ENCODE assay signal across 29 mouse cellular contexts in the genomic region with DNA sequence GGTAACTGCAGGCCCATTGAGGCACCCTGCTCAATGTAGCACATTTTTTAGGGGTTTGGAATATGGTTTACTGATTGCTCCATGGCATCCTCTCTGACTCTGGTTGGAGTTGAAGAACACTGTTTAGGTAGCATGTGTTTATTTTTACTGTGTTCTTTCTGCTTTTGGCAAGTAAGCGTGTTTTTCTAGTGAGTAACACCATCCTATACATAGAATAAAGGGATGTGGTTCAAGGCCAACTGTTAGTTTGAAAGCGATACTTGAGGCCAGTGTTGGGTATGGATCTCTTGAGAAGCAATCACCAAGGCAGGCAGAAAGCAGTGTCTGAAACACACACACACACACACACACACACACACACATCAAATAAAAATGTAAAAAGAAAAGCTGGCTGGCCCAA. TPM values are rescaled to one million over a fixed set of nuclear protein-coding genes. Genes with fewer than 3 reads are reported as not detected.
DNase-seq lines count a peak whose midpoint lies in the region; ATAC-seq lines count a peak whose summit lies in the region.
"Had no signal": no experiment of that assay in that cellular context is flagged by ENCODE, and none has a peak within 500 bp of the region (broad histone marks: within the 10 kb centered on the region; RNA-seq: fewer than 3 reads in every experiment).

No protein-coding gene starts in this region.

- H3K4me1 ChIP-seq in embryonic facial prominence, embryonic 14.5 days (ENCODE audit: control insufficient read depth, insufficient read depth, low read length) = peaks cover 21% of the 10 kb centered on the region
- peaks cover 53% of the 10 kb centered on the region for H3K4me1 ChIP-seq in limb, embryonic 10.5 days
- H3K4me1 ChIP-seq: forebrain, embryonic 15.5 days had no signal

- no peak overlapping the region for H3K4me3 ChIP-seq in embryonic facial prominence, embryonic 14.5 days (ENCODE audit: low read depth, low read length)
- no peak overlapping the region for H3K4me3 ChIP-seq in limb, embryonic 10.5 days
- H3K4me3 ChIP-seq: embryonic facial prominence, embryonic 13.5 days; erythroblast, embryonic 14.5 days; forebrain, embryonic 12.5 days; forebrain, embryonic 15.5 days; heart, embryonic 12.5 days; heart, embryonic 15.5 days had no signal

- no peak overlapping the region for H3K27ac ChIP-seq in embryonic facial prominence, embryonic 14.5 days (replicated peaks; ENCODE audit: low read depth, low read length)
- peak overlapping the region; percentile 4; the same call in 1 of the 2 replicates for H3K27ac ChIP-seq in limb, embryonic 10.5 days
- H3K27ac ChIP-seq: embryonic facial prominence, embryonic 13.5 days; forebrain, embryonic 12.5 days; forebrain, embryonic 15.5 days; heart, embryonic 15.5 days; hindbrain, embryonic 14.5 days; hindbrain, postnatal 0 days had no signal

- H3K4me2 ChIP-seq in embryonic facial prominence, embryonic 14.5 days (ENCODE audit: low read depth, low read length) = no peak overlapping the region
- H3K4me2 ChIP-seq: embryonic facial prominence, embryonic 13.5 days; forebrain, embryonic 12.5 days; forebrain, embryonic 15.5 days; heart, embryonic 12.5 days; heart, embryonic 15.5 days; hindbrain, embryonic 14.5 days had no signal

- no peaks in the 10 kb centered on the region for H3K27me3 ChIP-seq in embryonic facial prominence, embryonic 14.5 days (replicated peaks; ENCODE audit: control insufficient read depth, insufficient read depth, low read length)
- H3K27me3 ChIP-seq in limb, embryonic 10.5 days (ENCODE audit: low read depth, poor library complexity, severe bottlenecking) = no peaks in the 10 kb centered on the region
- H3K27me3 ChIP-seq: embryonic facial prominence, embryonic 13.5 days; forebrain, embryonic 12.5 days; forebrain, embryonic 15.5 days; heart, embryonic 12.5 days; heart, embryonic 15.5 days had no signal

- no peaks in the 10 kb centered on the region for H3K9me3 ChIP-seq in embryonic facial prominence, embryonic 14.5 days (ENCODE audit: control insufficient read depth, low read length)
- H3K9me3 ChIP-seq in limb, embryonic 10.5 days (replicated peaks) = no peaks in the 10 kb centered on the region
- H3K9me3 ChIP-seq: embryonic facial prominence, embryonic 13.5 days; forebrain, embryonic 12.5 days; forebrain, embryonic 15.5 days; heart, embryonic 12.5 days; heart, embryonic 15.5 days had no signal

- 69% methylated on average over 2 of the region's 2 CpGs for WGBS in embryonic facial prominence, embryonic 14.5 days
- whole genome bisulfite sequencing in limb, embryonic 10.5 days = 93% methylated on average over 2 of the region's 2 CpGs

- intact Hi-C loops in heart, postnatal 25 days (cut with DNase I) = loop anchor here (5.0 kb wide), 2 partner anchors 41 to 81 kb away; no protein-coding TSS in a partner anchor

- no peak overlapping the region for H3K9ac ChIP-seq in embryonic facial prominence, embryonic 14.5 days (ENCODE audit: low read depth, low read length)
- H3K9ac ChIP-seq: embryonic facial prominence, embryonic 13.5 days; forebrain, embryonic 12.5 days; forebrain, embryonic 15.5 days; heart, embryonic 12.5 days; heart, embryonic 15.5 days; hindbrain, embryonic 14.5 days had no signal

- DNase-seq in 3T3-L1 (ENCODE audit: low read depth, low spot score) (peak; percentile 59), NIH3T3 (ENCODE audit: low read depth) (peak; percentile 80)
- DNase-seq in embryonic facial prominence, embryonic 14.5 days (ENCODE audit: low spot score) = peak; percentile 39
- DNase-seq in limb, embryonic 10.5 days (ENCODE audit: low spot score) = no peak
- no peak for DNase-seq in testis, postnatal 14 days (ENCODE audit: low spot score)
- DNase-seq in frontal cortex, adult 2 months (ENCODE audit: extremely low spot score in 1 of 2, low spot score in 1 of 2) = no peak
- no peak for DNase-seq in heart, postnatal 25 days (ENCODE audit: low spot score)
- DNase-seq: adrenal gland, postnatal 14 days; cerebellum, adult 11-12 months; cerebellum, adult 8-10 months; cerebellum, postnatal 10 days; gastrocnemius, postnatal 25 days; heart, adult 18-20 months; heart, postnatal 10 days; heart, postnatal 4 days; kidney, adult 2 months had no signal

- H3K36me3 ChIP-seq in embryonic facial prominence, embryonic 14.5 days (ENCODE audit: control insufficient read depth, insufficient read depth, low read length) = no peaks in the 10 kb centered on the region
- no peaks in the 10 kb centered on the region for H3K36me3 ChIP-seq in limb, embryonic 10.5 days
- H3K36me3 ChIP-seq: embryonic facial prominence, embryonic 13.5 days; forebrain, embryonic 12.5 days; forebrain, embryonic 15.5 days; heart, embryonic 12.5 days; heart, embryonic 15.5 days had no signal

- no peak for ATAC-seq in embryonic facial prominence, embryonic 14.5 days (ENCODE audit: low read depth)
- ATAC-seq: forebrain, embryonic 15.5 days; hindbrain, postnatal 0 days; inflammation-experienced regulatory T-cells, adult 6 months; intestine, postnatal 0 days; Patski had no signal

RNA-seq across cellular contexts. Expression of gene Dpep1, which starts 2.0 kb away (rescaled TPM):
- 7.0 and 9.2 TPM in 2 replicates for polyA plus RNA-seq in embryonic facial prominence, embryonic 14.5 days (2014; fragmentation: Nextera tagmentation; extraction: Ambion mirVana)
- polyA plus RNA-seq in limb, embryonic 10.5 days (2016; fragmentation: Nextera tagmentation; extraction: Ambion mirVana) = 7.8 and 8.4 TPM in 2 replicates
- polyA plus RNA-seq in frontal cortex, adult 2 months (2012; rRNA removed) = 0.21 and 0.36 TPM in 2 replicates
- total RNA-seq in heart, postnatal 25 days (2021) = 10 to 100 TPM; 29.6 to 30.7 TPM
- total RNA-seq: common myeloid progenitor, adult 5-6 weeks; ES-E14 had no signal
- polyA plus RNA-seq: erythroblast, embryonic 14.5 days; inflammation-experienced regulatory T-cells, adult 6 months; Patski had no signal

RNA-seq across cellular contexts. Expression of gene Chmp1a, which starts 24.6 kb away (rescaled TPM):
- 113 and 133 TPM in 2 replicates for polyA plus RNA-seq in embryonic facial prominence, embryonic 14.5 days (2014; fragmentation: Nextera tagmentation; extraction: Ambion mirVana)
- 127 and 130 TPM in 2 replicates for polyA plus RNA-seq in limb, embryonic 10.5 days (2016; fragmentation: Nextera tagmentation; extraction: Ambion mirVana)
- 127 and 130 TPM in 2 replicates for polyA plus RNA-seq in frontal cortex, adult 2 months (2012; rRNA removed)
- 10 to 100 TPM; 57.1 to 68.6 TPM for total RNA-seq in heart, postnatal 25 days (2021)

RNA-seq across cellular contexts. Expression of gene Spata33, which starts 24.6 kb away (rescaled TPM):
- polyA plus RNA-seq in embryonic facial prominence, embryonic 14.5 days (2014; fragmentation: Nextera tagmentation; extraction: Ambion mirVana) = 5.7 and 6.1 TPM in 2 replicates
- 3.1 and 6.2 TPM in 2 replicates for polyA plus RNA-seq in limb, embryonic 10.5 days (2016; fragmentation: Nextera tagmentation; extraction: Ambion mirVana)
- 9.3 and 9.7 TPM in 2 replicates for polyA plus RNA-seq in frontal cortex, adult 2 months (2012; rRNA removed)
- total RNA-seq in heart, postnatal 25 days (2021) = 10 to 100 TPM; 30.2 to 30.6 TPM
- polyA plus RNA-seq: inflammation-experienced regulatory T-cells, adult 6 months had no signal

RNA-seq across cellular contexts. Expression of gene Sult5a1, which starts 29.9 kb away (rescaled TPM):
- polyA plus RNA-seq in embryonic facial prominence, embryonic 14.5 days (2014; fragmentation: Nextera tagmentation; extraction: Ambion mirVana) = 27.9 and 33.5 TPM in 2 replicates
- polyA plus RNA-seq in limb, embryonic 10.5 days (2016; fragmentation: Nextera tagmentation; extraction: Ambion mirVana) = 4.6 and 5.2 TPM in 2 replicates
- 0.80 and 0.98 TPM in 2 replicates for polyA plus RNA-seq in frontal cortex, adult 2 months (2012; rRNA removed)
- total RNA-seq in heart, postnatal 25 days (2021) = 1 to 10 TPM in 1 of 2 experiments, under 1 TPM in 1; 0.56 to 1.1 TPM
- total RNA-seq: common myeloid progenitor, adult 5-6 weeks had no signal

RNA-seq across cellular contexts. Expression of gene Cdk10, which starts 36.6 kb away (rescaled TPM):
- 31.1 and 36.7 TPM in 2 replicates for polyA plus RNA-seq in embryonic facial prominence, embryonic 14.5 days (2014; fragmentation: Nextera tagmentation; extraction: Ambion mirVana)
- 33.6 and 34.7 TPM in 2 replicates for polyA plus RNA-seq in limb, embryonic 10.5 days (2016; fragmentation: Nextera tagmentation; extraction: Ambion mirVana)
- polyA plus RNA-seq in frontal cortex, adult 2 months (2012; rRNA removed) = 137 and 152 TPM in 2 replicates
- 10 to 100 TPM; 22.7 to 24.3 TPM for total RNA-seq in heart, postnatal 25 days (2021)

Comparison
In these comparisons a context has a peak if more than half of its experiments do, and no peak if none do; other contexts are left out.
1. DNase-seq: peak in 3T3-L1 (single experiment), NIH3T3 (single experiment) and embryonic facial prominence, embryonic 14.5 days (single experiment); none in limb, embryonic 10.5 days (single experiment), testis, postnatal 14 days (single experiment), frontal cortex, adult 2 months (0 of 2) and heart, postnatal 25 days (single experiment).